Mouse (Mus musculus) layer of hippocampus, postnatal 10 days (tissue): Measurements from ENCODE around the gene Hectd2. TPM values are rescaled to one million over a fixed set of nuclear protein-coding genes. Genes with fewer than 3 reads are reported as not detected.

Experiments
- DNase-seq, 2 experiments: peaks; one replicate each; pipeline ENCODE4 v3.0.0; 2021; ENCODE audit warnings: low spot score in 2 of 2
- total RNA-seq, 2 experiments: library from RNA; stranded (reverse); gene quantifications; 2 replicates each; pipeline ENCODE4 v1.2.3; 2021

The Hectd2 gene
- total RNA-seq, 2 experiments from 2014 or later = 37.0 to 39.4 TPM

GRCm38 (mm10) chr19:36561171-36561570 is 6.7 kb downstream of the Hectd2 start:
- no peak for DNase-seq

- DNase-seq = peak in 1 of 2 experiments; percentile 28
Measured at GRCm38 (mm10) chr19:36564396-36564795, 10.0 kb downstream of the Hectd2 start.

- peak in 1 of 2 experiments; percentile 35 for DNase-seq
Measured at GRCm38 (mm10) chr19:36573986-36574385, 19.5 kb downstream of the Hectd2 start.

- DNase-seq = no peak
Measured at GRCm38 (mm10) chr19:36575159-36575558, 20.7 kb downstream of the Hectd2 start.

GRCm38 (mm10) chr19:36580874-36581273 is 26.4 kb downstream of the Hectd2 start:
- no peak for DNase-seq

GRCm38 (mm10) chr19:36582116-36582515 is 27.7 kb downstream of the Hectd2 start:
- no peak for DNase-seq

- no peak for DNase-seq
Measured at GRCm38 (mm10) chr19:36585505-36585904, 31.1 kb downstream of the Hectd2 start.

- DNase-seq = no peak
Measured at GRCm38 (mm10) chr19:36594409-36594808, 40.0 kb downstream of the Hectd2 start.

- no peak for DNase-seq
Measured at GRCm38 (mm10) chr19:36601869-36602268, 47.4 kb downstream of the Hectd2 start.

GRCm38 (mm10) chr19:36602535-36603312 is 48.3 kb downstream of the Hectd2 start:
- no peak for DNase-seq

GRCm38 (mm10) chr19:36606270-36606669 is 51.8 kb downstream of the Hectd2 start:
- DNase-seq = no peak

GRCm38 (mm10) chr19:36609229-36609628 is 54.8 kb downstream of the Hectd2 start:
- no peak for DNase-seq

- no peak for DNase-seq
Measured at GRCm38 (mm10) chr19:36610309-36610708, 55.9 kb downstream of the Hectd2 start.

GRCm38 (mm10) chr19:36625906-36626305 is 71.5 kb downstream of the Hectd2 start:
- no peak for DNase-seq

- DNase-seq = no peak
Measured at GRCm38 (mm10) chr19:36626881-36627280, 72.4 kb downstream of the Hectd2 start.

GRCm38 (mm10) chr19:36629394-36629910 is 75.0 kb downstream of the Hectd2 start:
- DNase-seq = no peak

- DNase-seq = no peak
Measured at GRCm38 (mm10) chr19:36630361-36630760, 75.9 kb downstream of the Hectd2 start.

- DNase-seq = no peak
Measured at GRCm38 (mm10) chr19:36634771-36635170, 80.3 kb downstream of the Hectd2 start.

- DNase-seq = no peak
Measured at GRCm38 (mm10) chr19:36637223-36637622, 82.8 kb downstream of the Hectd2 start.

GRCm38 (mm10) chr19:36637948-36638587 is 83.6 kb downstream of the Hectd2 start:
- no peak for DNase-seq

GRCm38 (mm10) chr19:36639072-36639471 is 84.6 kb downstream of the Hectd2 start:
- DNase-seq = no peak

- no peak for DNase-seq
Measured at GRCm38 (mm10) chr19:36641128-36641527, 86.7 kb downstream of the Hectd2 start.
